Mouse (Mus musculus): ENCODE measurements around the gene Sypl2. TPM values are rescaled to one million over a fixed set of nuclear protein-coding genes. Genes with fewer than 3 reads are reported as not detected.

Sypl2 gene
- polyA plus RNA-seq, 1 experiment from 2014 or later = 0.39 TPM

GRCm38 (mm10) chr3:108214734-108215133 is 11.7 kb downstream of the Sypl2 start:
- no peaks in the 10 kb centered on the region for H3K36me3 ChIP-seq
- H3K9me3 ChIP-seq = no peaks in the 10 kb centered on the region
- H3K27me3 ChIP-seq (ENCODE audit: insufficient read depth, poor library complexity, severe bottlenecking) = peaks cover 34% of the 10 kb centered on the region; the same call in 1 of the 2 replicates
- no peak for DNase-seq (ENCODE audit: low spot score)
- no peak overlapping the region for H3K4me3 ChIP-seq
- no peak overlapping the region for H3K27ac ChIP-seq
- 12% methylated on average over 5 of the region's 5 CpGs for WGBS
- peaks cover 8% of the 10 kb centered on the region for H3K4me1 ChIP-seq

GRCm38 (mm10) chr3:108212406-108212805 is 14.0 kb downstream of the Sypl2 start:
- no peak overlapping the region for H3K4me3 ChIP-seq
- H3K4me1 ChIP-seq = peaks cover 26% of the 10 kb centered on the region
- no peak overlapping the region for H3K27ac ChIP-seq
- H3K9me3 ChIP-seq = no peaks in the 10 kb centered on the region
- H3K27me3 ChIP-seq (ENCODE audit: insufficient read depth, poor library complexity, severe bottlenecking) = peaks cover 23% of the 10 kb centered on the region; the same call in 1 of the 2 replicates
- peaks cover 10% of the 10 kb centered on the region for H3K36me3 ChIP-seq
- DNase-seq (ENCODE audit: low spot score) = no peak
- 79% methylated on average over 8 of the region's 8 CpGs for WGBS

- H3K36me3 ChIP-seq = peaks cover 16% of the 10 kb centered on the region
These were observed 14.6 kb downstream of the Sypl2 start for GRCm38 (mm10) chr3:108211845-108212244.

GRCm38 (mm10) chr3:108210771-108211139 is 15.7 kb downstream of the Sypl2 start, which contains the start of gene Atxn7l2:
Gene Atxn7l2 (minus strand): TSS chr3:108210934.
- H3K27me3 ChIP-seq (ENCODE audit: insufficient read depth, poor library complexity, severe bottlenecking) = 0 out of 2 replicates have a peak, but pooled peaks cover 14% of the 10 kb centered on the region
- H3K36me3 ChIP-seq = peaks cover 27% of the 10 kb centered on the region
- H3K9me3 ChIP-seq = no peaks in the 10 kb centered on the region
- DNase-seq (ENCODE audit: low spot score) = peak; percentile 90
- H3K27ac ChIP-seq = peak within 1 kb of the TSS; percentile 97
- WGBS = under 1% methylated on average over 14 of the region's 14 CpGs
- peaks cover 26% of the 10 kb centered on the region for H3K4me1 ChIP-seq
- H3K4me3 ChIP-seq = peak within 1 kb of the TSS; percentile 77

More at GRCm38 (mm10) chr3:108211845-108212244, 14.6 kb downstream of the Sypl2 start:
- Histone ChIP-seq H3K27me3 (ENCODE audit: insufficient read depth, poor library complexity, severe bottlenecking) (peaks cover 23% of the 10 kb centered on the region; the same call in 1 of the 2 replicates), H3K9me3 (no peaks in the 10 kb centered on the region), H3K4me1 (peaks cover 26% of the 10 kb centered on the region), H3K4me3 (no peak overlapping the region), H3K27ac (no peak overlapping the region)
- WGBS = 86% methylated on average over 6 of the region's 6 CpGs
- DNase-seq (ENCODE audit: low spot score) = no peak

GRCm38 (mm10) chr3:108209946-108210770 is 16.3 kb downstream of the Sypl2 start:
- peak; percentile 98 for DNase-seq (ENCODE audit: low spot score)
- WGBS = under 1% methylated on average over 72 of the region's 72 CpGs

GRCm38 (mm10) chr3:108209536-108209935 is 16.9 kb downstream of the Sypl2 start:
- no peak for DNase-seq (ENCODE audit: low spot score)
- Histone ChIP-seq H3K9me3 (no peaks in the 10 kb centered on the region), H3K4me3 (peak overlapping the region; percentile 77), H3K4me1 (peaks cover 26% of the 10 kb centered on the region), H3K36me3 (peaks cover 39% of the 10 kb centered on the region), H3K27me3 (ENCODE audit: insufficient read depth, poor library complexity, severe bottlenecking) (0 out of 2 replicates have a peak, but pooled peaks cover 14% of the 10 kb centered on the region), H3K27ac (peak overlapping the region; percentile 97)
- WGBS = 10% methylated on average over 8 of the region's 8 CpGs

More at GRCm38 (mm10) chr3:108209946-108210770, 16.3 kb downstream of the Sypl2 start:
- Histone ChIP-seq H3K27me3 (ENCODE audit: insufficient read depth, poor library complexity, severe bottlenecking) (0 out of 2 replicates have a peak, but pooled peaks cover 14% of the 10 kb centered on the region), H3K27ac (peak overlapping the region; percentile 97), H3K4me1 (peaks cover 26% of the 10 kb centered on the region), H3K4me3 (peak overlapping the region; percentile 77), H3K36me3 (peaks cover 33% of the 10 kb centered on the region), H3K9me3 (no peaks in the 10 kb centered on the region)

- Histone ChIP-seq H3K9me3 (no peaks in the 10 kb centered on the region), H3K27ac (peak overlapping the region; percentile 97), H3K36me3 (peaks cover 43% of the 10 kb centered on the region), H3K4me1 (peaks cover 26% of the 10 kb centered on the region), H3K27me3 (ENCODE audit: insufficient read depth, poor library complexity, severe bottlenecking) (0 out of 2 replicates have a peak, but pooled peaks cover 9% of the 10 kb centered on the region), H3K4me3 (peak overlapping the region; percentile 77)
- 76% methylated on average over 3 of the region's 3 CpGs for WGBS
- DNase-seq (ENCODE audit: low spot score) = no peak
These were observed 17.4 kb downstream of the Sypl2 start for GRCm38 (mm10) chr3:108209001-108209400.

GRCm38 (mm10) chr3:108206731-108207375 is 19.6 kb downstream of the Sypl2 start:
- DNase-seq (ENCODE audit: low spot score) = no peak
- Histone ChIP-seq H3K36me3 (peaks cover 62% of the 10 kb centered on the region), H3K9me3 (no peaks in the 10 kb centered on the region), H3K27me3 (ENCODE audit: insufficient read depth, poor library complexity, severe bottlenecking) (no peaks in the 10 kb centered on the region), H3K27ac (no peak overlapping the region), H3K4me1 (peaks cover 36% of the 10 kb centered on the region), H3K4me3 (no peak overlapping the region)
- WGBS = 89% methylated on average over 15 of the region's 15 CpGs

GRCm38 (mm10) chr3:108205601-108206000 is 20.8 kb downstream of the Sypl2 start:
- WGBS = 82% methylated on average over 8 of the region's 8 CpGs
- H3K4me3 ChIP-seq = no peak overlapping the region
- no peak for DNase-seq (ENCODE audit: low spot score)

GRCm38 (mm10) chr3:108204470-108204869 is 22.0 kb downstream of the Sypl2 start:
- Histone ChIP-seq H3K9me3 (no peaks in the 10 kb centered on the region), H3K36me3 (peaks cover 65% of the 10 kb centered on the region), H3K27me3 (ENCODE audit: insufficient read depth, poor library complexity, severe bottlenecking) (no peaks in the 10 kb centered on the region), H3K4me1 (peaks cover 45% of the 10 kb centered on the region), H3K27ac (no peak overlapping the region), H3K4me3 (no peak overlapping the region)
- WGBS = 79% methylated on average over 11 of the region's 11 CpGs
- no peak for DNase-seq (ENCODE audit: low spot score)

More at GRCm38 (mm10) chr3:108205601-108206000, 20.8 kb downstream of the Sypl2 start:
- peaks cover 65% of the 10 kb centered on the region for H3K36me3 ChIP-seq
- H3K4me1 ChIP-seq = peaks cover 40% of the 10 kb centered on the region
- H3K27ac ChIP-seq = no peak overlapping the region
- no peaks in the 10 kb centered on the region for H3K9me3 ChIP-seq
- no peaks in the 10 kb centered on the region for H3K27me3 ChIP-seq (ENCODE audit: insufficient read depth, poor library complexity, severe bottlenecking)

- Histone ChIP-seq H3K27me3 (ENCODE audit: insufficient read depth, poor library complexity, severe bottlenecking) (no peaks in the 10 kb centered on the region), H3K9me3 (no peaks in the 10 kb centered on the region), H3K4me1 (peaks cover 40% of the 10 kb centered on the region), H3K36me3 (peaks cover 70% of the 10 kb centered on the region), H3K4me3 (no peak overlapping the region), H3K27ac (no peak overlapping the region)
- peak; percentile 89 for DNase-seq (ENCODE audit: low spot score)
- 76% methylated on average over 11 of the region's 11 CpGs for WGBS
These were observed 22.7 kb downstream of the Sypl2 start for GRCm38 (mm10) chr3:108203621-108204325.

GRCm38 (mm10) chr3:108203212-108203611 is 23.2 kb downstream of the Sypl2 start:
- no peak for DNase-seq (ENCODE audit: low spot score)
- 91% methylated on average over 13 of the region's 13 CpGs for WGBS
- Histone ChIP-seq H3K4me3 (no peak overlapping the region), H3K27me3 (ENCODE audit: insufficient read depth, poor library complexity, severe bottlenecking) (no peaks in the 10 kb centered on the region; the same call in 1 of the 2 replicates), H3K36me3 (peaks cover 73% of the 10 kb centered on the region), H3K27ac (no peak overlapping the region), H3K4me1 (peaks cover 35% of the 10 kb centered on the region), H3K9me3 (no peaks in the 10 kb centered on the region)

Data from heart, embryonic 10.5 days (tissue).